Mouse (Mus musculus): Measurements from ENCODE around the gene Pou2f3.

Gene Pou2f3

DNA sequence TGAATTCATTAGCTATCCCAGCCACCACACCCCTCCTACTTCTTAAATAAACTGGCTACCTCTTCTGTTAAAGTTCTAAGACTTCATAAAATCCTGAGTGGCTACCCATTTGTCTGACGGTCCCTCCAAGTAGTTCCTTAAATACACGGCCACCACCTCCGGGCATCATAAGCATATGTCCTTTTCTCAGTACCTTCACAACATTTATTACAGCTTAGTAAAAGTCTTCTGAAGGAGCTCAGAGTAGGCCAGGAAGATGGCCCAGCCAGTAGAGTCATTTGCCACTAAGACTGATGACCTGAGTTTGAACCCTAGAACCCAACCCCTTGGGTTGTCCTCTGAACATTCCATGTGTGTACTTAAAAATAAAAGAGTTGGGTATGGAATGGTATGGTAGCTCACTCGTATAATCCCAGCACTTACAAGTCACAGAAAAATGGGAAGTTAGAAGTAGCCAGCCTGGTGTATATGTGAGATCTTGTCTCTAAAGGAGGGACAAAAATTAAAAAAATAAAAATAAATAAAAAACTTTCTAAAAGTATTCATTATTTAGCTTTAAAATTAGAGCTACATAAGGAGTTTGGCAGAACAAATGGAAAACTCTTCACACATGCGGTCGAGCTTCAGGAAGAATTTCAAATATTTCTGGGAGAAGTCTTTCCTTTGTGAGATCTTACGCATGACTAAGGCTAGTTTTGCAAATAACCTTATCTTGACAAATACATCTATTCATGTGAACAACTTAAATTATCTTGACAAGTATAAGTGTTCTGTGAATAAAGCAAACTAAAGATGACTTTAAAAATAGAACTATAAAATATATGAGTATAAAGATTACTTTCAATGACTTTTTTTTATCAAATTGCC is 125.4 kb downstream of the Pou2f3 start:
- DNase-seq (ENCODE audit: low spot score in 2 of 2): no peak

- no peak for DNase-seq (ENCODE audit: low spot score in 2 of 2)
Measured at GRCm38 (mm10) chr9:43083441-43084055, 126.6 kb downstream of the Pou2f3 start.

DNA sequence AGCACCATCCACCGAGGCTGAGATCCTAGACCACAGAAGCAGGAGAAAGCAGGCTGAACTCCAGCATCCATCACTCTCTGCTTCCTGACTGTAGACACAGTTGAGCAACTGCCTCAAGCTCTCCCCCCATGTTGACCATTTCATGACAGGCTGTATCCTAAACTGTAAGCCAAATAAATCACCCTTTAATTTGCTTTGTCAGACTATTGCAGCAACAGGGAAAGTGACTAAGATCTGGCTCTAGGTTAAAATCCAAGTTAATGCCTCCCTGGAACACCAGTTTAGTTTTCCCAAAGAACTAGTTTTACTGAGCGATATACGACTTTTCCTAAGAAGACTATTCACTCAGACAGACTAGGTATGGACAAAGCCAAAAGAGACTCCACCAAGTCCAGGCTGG is 131.5 kb downstream of the Pou2f3 start:
- DNase-seq (ENCODE audit: low spot score in 2 of 2): no peak

GRCm38 (mm10) chr9:43076163-43076562 is 134.0 kb downstream of the Pou2f3 start:
- no peak for DNase-seq (ENCODE audit: low spot score in 2 of 2)

- no peak for DNase-seq (ENCODE audit: low spot score in 2 of 2)
Measured at GRCm38 (mm10) chr9:43074611-43075010, 135.6 kb downstream of the Pou2f3 start.

All from right cerebral cortex, postnatal 36 days (tissue).